Mouse (Mus musculus) stomach, embryonic 14.5 days (tissue): ENCODE data around the gene Ythdf2. TPM values are rescaled to one million over a fixed set of nuclear protein-coding genes. Genes with fewer than 3 reads are reported as not detected.
"Not testable (repeated sequence)": the region's sequence is repeated elsewhere in the genome, so short reads cannot be mapped to it uniquely, and the experiment has no call there.

Source experiments
- ATAC-seq: fragments of 200-750 bp; cut with Nextera tagmentation; 2 replicates; pipeline ENCODE4 v1.8.0; 2017; ENCODE audit warnings: low read depth, moderate TSS enrichment; ENCODE audit not compliant: insufficient number of reproducible peaks, insufficient read depth, low FRiP score
- H3K27ac ChIP-seq: fragments of 300-500 bp; sonication (generic); 2 replicates; pipeline ENCODE4 v1.5.1; 2014; ENCODE audit warnings: mild to moderate bottlenecking, low read length, moderate library complexity, mixed read lengths
- H3K27me3 ChIP-seq: fragments of 300-500 bp; sonication (generic); 2 replicates; pipeline ENCODE4 v1.6.1; 2014; ENCODE audit warnings: low read length, control low read depth, mixed read lengths; ENCODE audit not compliant: control insufficient read depth, insufficient read depth
- H3K36me3 ChIP-seq: fragments of 300-500 bp; sonication (generic); 2 replicates; pipeline ENCODE4 v1.6.1; 2014; ENCODE audit warnings: mild to moderate bottlenecking, control low read depth, low read length, moderate library complexity, mixed read lengths; ENCODE audit not compliant: control insufficient read depth, insufficient read depth
- H3K4me1 ChIP-seq: fragments of 300-500 bp; sonication (generic); 2 replicates; pipeline ENCODE4 v1.6.1; 2014; ENCODE audit warnings: low read length, control low read depth, mixed read lengths; ENCODE audit not compliant: control insufficient read depth, insufficient read depth
- H3K4me2 ChIP-seq: fragments of 300-500 bp; sonication (generic); replicated peaks from 2 replicates; pipeline ENCODE4 v1.6.1; 2014; ENCODE audit warnings: low read depth, low read length, control low read depth
- H3K4me3 ChIP-seq: fragments of 300-500 bp; sonication (generic); 2 replicates; pipeline ENCODE4 v1.5.1; 2014; ENCODE audit warnings: low read depth, low read length, control low read depth
- H3K9ac ChIP-seq: fragments of 300-500 bp; sonication (generic); replicated peaks from 2 replicates; pipeline ENCODE4 v1.6.1; 2014; ENCODE audit warnings: low read depth, mild to moderate bottlenecking, control low read depth, low read length, moderate library complexity, mixed read lengths
- H3K9me3 ChIP-seq: fragments of 300-500 bp; sonication (generic); 2 replicates; pipeline ENCODE4 v1.6.1; 2016; ENCODE audit warnings: low read depth, low read length, control low read depth; ENCODE audit not compliant: control insufficient read depth
- WGBS: fragments of 180-500 bp; shearing (Covaris S2); extraction: QIAGEN DNeasy Blood & Tissue Kit; methylation state at CpG from one replicate; pipeline ENCODE4 v1.1.7; 2014; 5-methylcytosine and 5-hydroxymethylcytosine counted together
- polyA plus RNA-seq: library from polyadenylated mRNA; unstranded; fragments of >200 nt; fragmentation: Nextera tagmentation; extraction: Ambion mirVana; gene quantifications from 2 replicates; pipeline ENCODE4 v1.2.1, GENCODE M21; 2014

The Ythdf2 gene
- polyA plus RNA-seq, 1 experiment from 2014 or later, result 114 TPM

- Histone ChIP-seq H3K4me1 (no peaks in the 10 kb centered on the region), H3K9me3 (no peaks in the 10 kb centered on the region), H3K4me3 (no peak overlapping the region), H3K27me3 (no peaks in the 10 kb centered on the region), H3K4me2 (no peak overlapping the region), H3K27ac (no peak overlapping the region), H3K36me3 (peaks cover 40% of the 10 kb centered on the region), H3K9ac (no peak overlapping the region)
- WGBS, result 84% methylated on average over 5 of the region's 5 CpGs
- no peak for ATAC-seq
These were observed 35.4 kb upstream of the Ythdf2 start for GRCm38 (mm10) chr4:132247451-132247997.

DNA sequence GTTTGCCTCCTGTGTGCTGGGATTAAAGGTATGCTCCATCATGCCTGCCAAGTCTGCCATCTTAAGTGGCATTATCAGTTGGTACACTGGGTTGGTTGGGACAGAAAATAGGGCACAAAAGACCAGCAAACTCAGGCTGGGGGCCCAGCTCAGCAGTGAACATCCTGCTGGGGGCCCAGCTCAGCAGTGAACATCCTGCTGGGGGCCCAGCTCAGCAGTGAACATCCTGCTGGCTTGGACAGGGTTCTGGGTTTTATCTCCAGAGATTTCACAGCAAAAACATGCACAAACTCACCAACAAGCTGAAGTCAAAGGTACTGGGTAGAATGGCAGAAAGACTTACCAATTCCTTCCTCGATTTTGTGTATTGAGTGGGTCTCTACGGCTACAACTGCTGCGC, 33.5 kb upstream of the Ythdf2 start:
- Histone ChIP-seq H3K27ac (no peak overlapping the region), H3K4me1 (no peaks in the 10 kb centered on the region), H3K9me3 (no peaks in the 10 kb centered on the region), H3K4me2 (no peak overlapping the region), H3K9ac (no peak overlapping the region), H3K36me3 (peaks cover 53% of the 10 kb centered on the region), H3K4me3 (no peak overlapping the region), H3K27me3 (no peaks in the 10 kb centered on the region)
- WGBS, result 97% methylated on average over 3 of the region's 3 CpGs
- ATAC-seq, result no peak

DNA sequence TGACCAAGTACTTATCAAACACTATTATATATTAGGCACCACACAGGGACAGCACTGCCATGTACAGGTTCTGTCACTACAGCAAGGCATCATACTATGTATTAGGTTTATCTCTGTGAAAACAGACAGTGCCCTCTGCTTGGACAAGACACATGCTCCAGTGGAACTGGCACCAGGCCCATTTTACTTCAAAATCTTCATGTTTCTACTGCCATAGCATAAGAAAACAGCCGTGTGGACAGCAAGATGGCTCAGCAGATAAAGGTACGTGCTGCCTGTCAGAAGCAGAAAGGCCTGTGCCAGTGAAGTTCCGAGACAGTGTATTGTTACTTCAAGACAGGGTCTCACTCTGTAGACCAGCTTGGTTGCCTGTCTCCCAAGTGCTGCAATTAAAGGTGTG, 29.1 kb upstream of the Ythdf2 start:
- ATAC-seq, result no peak
- Histone ChIP-seq H3K9ac (no peak overlapping the region), H3K27me3 (no peaks in the 10 kb centered on the region), H3K36me3 (peaks cover 52% of the 10 kb centered on the region), H3K27ac (no peak overlapping the region), H3K4me3 (no peak overlapping the region), H3K9me3 (no peaks in the 10 kb centered on the region), H3K4me2 (no peak overlapping the region), H3K4me1 (no peaks in the 10 kb centered on the region)
- WGBS, result 90% methylated on average over 3 of the region's 3 CpGs

GRCm38 (mm10) chr4:132240367-132240766, 28.3 kb upstream of the Ythdf2 start:
- Histone ChIP-seq H3K27me3 (no peaks in the 10 kb centered on the region), H3K4me1 (no peaks in the 10 kb centered on the region), H3K36me3 (peaks cover 49% of the 10 kb centered on the region), H3K9ac (no peak overlapping the region), H3K4me3 (no peak overlapping the region), H3K9me3 (no peaks in the 10 kb centered on the region), H3K27ac (no peak overlapping the region), H3K4me2 (no peak overlapping the region)
- no peak for ATAC-seq
- 84% methylated on average over 3 of the region's 3 CpGs for WGBS

- H3K4me2 ChIP-seq, result no peak overlapping the region
- no peaks in the 10 kb centered on the region for H3K9me3 ChIP-seq
- H3K4me3 ChIP-seq, result no peak overlapping the region
- no peaks in the 10 kb centered on the region for H3K27me3 ChIP-seq
- no peaks in the 10 kb centered on the region for H3K4me1 ChIP-seq
- no peak overlapping the region for H3K27ac ChIP-seq
- no peak for ATAC-seq
- no peak overlapping the region for H3K9ac ChIP-seq
- H3K36me3 ChIP-seq, result peaks cover 57% of the 10 kb centered on the region
- 89% methylated on average over 4 of the region's 4 CpGs for WGBS
These were observed 26.3 kb upstream of the Ythdf2 start for GRCm38 (mm10) chr4:132238356-132238755.

GRCm38 (mm10) chr4:132234710-132235109, 22.6 kb upstream of the Ythdf2 start:
- Histone ChIP-seq H3K4me2 (no peak overlapping the region), H3K4me1 (no peaks in the 10 kb centered on the region), H3K27me3 (no peaks in the 10 kb centered on the region), H3K4me3 (no peak overlapping the region), H3K9me3 (no peaks in the 10 kb centered on the region), H3K36me3 (peaks cover 68% of the 10 kb centered on the region), H3K27ac (no peak overlapping the region), H3K9ac (no peak overlapping the region)
- ATAC-seq, result no peak
- WGBS, result 92% methylated on average over 8 of the region's 8 CpGs

- Histone ChIP-seq H3K9me3 (no peaks in the 10 kb centered on the region), H3K9ac (no peak overlapping the region), H3K36me3 (peaks cover 83% of the 10 kb centered on the region), H3K4me1 (no peaks in the 10 kb centered on the region), H3K27me3 (no peaks in the 10 kb centered on the region), H3K27ac (no peak overlapping the region), H3K4me2 (no peak overlapping the region), H3K4me3 (no peak overlapping the region)
- WGBS, result 95% methylated on average over 5 of the region's 5 CpGs
- ATAC-seq, result no peak
These were observed 18.3 kb upstream of the Ythdf2 start for GRCm38 (mm10) chr4:132230422-132230821.

GRCm38 (mm10) chr4:132222001-132222400, 9.9 kb upstream of the Ythdf2 start:
- ATAC-seq, H3K4me1 ChIP-seq, H3K27ac ChIP-seq, H3K27me3 ChIP-seq, H3K9ac ChIP-seq, H3K9me3 ChIP-seq, H3K4me3 ChIP-seq, H3K4me2 ChIP-seq: not testable (repeated sequence)
- H3K36me3 ChIP-seq, result peaks cover 28% of the 10 kb centered on the region
- WGBS, result 98% methylated on average over 5 of the region's 5 CpGs

GRCm38 (mm10) chr4:132218439-132218838, 6.3 kb upstream of the Ythdf2 start:
- ATAC-seq, H3K4me3 ChIP-seq, H3K36me3 ChIP-seq, H3K27ac ChIP-seq, H3K4me2 ChIP-seq, H3K9ac ChIP-seq, H3K4me1 ChIP-seq, H3K27me3 ChIP-seq, H3K9me3 ChIP-seq: not testable (repeated sequence)
- 73% methylated on average over 6 of the region's 6 CpGs for WGBS
